ENCODE assay signal across 14 mouse cellular contexts in genomic region chr6:5966376-5966775, GRCm38 (mm10).
"Had no signal": no experiment of that assay in that cellular context is flagged by ENCODE, and none has a peak within 500 bp of the region (broad histone marks: within the 10 kb centered on the region; RNA-seq: fewer than 3 reads in every experiment).

No protein-coding gene starts in this region.

- ATAC-seq: intestine, embryonic 16.5 days; liver, embryonic 12.5 days had no signal

- H3K36me3 ChIP-seq: kidney, embryonic 15.5 days; liver, embryonic 12.5 days; midbrain, embryonic 10.5 days; neural tube, embryonic 15.5 days had no signal

- H3K4me1 ChIP-seq: kidney, embryonic 15.5 days; liver, embryonic 12.5 days; midbrain, embryonic 10.5 days; neural tube, embryonic 15.5 days had no signal

- H3K9ac ChIP-seq: kidney, embryonic 15.5 days; liver, embryonic 12.5 days; lung, embryonic 14.5 days; neural tube, embryonic 15.5 days had no signal

- H3K4me3 ChIP-seq: kidney, embryonic 15.5 days; liver, embryonic 12.5 days; midbrain, embryonic 10.5 days; myocyte; neural tube, embryonic 15.5 days had no signal

- H3K9me3 ChIP-seq: kidney, embryonic 15.5 days; liver, embryonic 12.5 days; midbrain, embryonic 10.5 days; neural tube, embryonic 15.5 days had no signal

- DNase-seq: kidney, adult 2 months; kidney, postnatal 14 days; left cerebral cortex, postnatal 4 days; lung, embryonic 14.5 days; lung, postnatal 4 days; midbrain, embryonic 14.5 days; thymus, adult 18-20 months; thymus, postnatal 14 days had no signal

- H3K4me2 ChIP-seq: kidney, embryonic 15.5 days; liver, embryonic 12.5 days; lung, embryonic 14.5 days; neural tube, embryonic 15.5 days had no signal

- H3K27ac ChIP-seq: kidney, embryonic 15.5 days; liver, embryonic 12.5 days; midbrain, embryonic 10.5 days; neural tube, embryonic 15.5 days had no signal

- H3K27me3 ChIP-seq: kidney, embryonic 15.5 days; liver, embryonic 12.5 days; neural tube, embryonic 15.5 days had no signal
